Mouse (Mus musculus): Measurements from ENCODE around the gene Msi2. TPM values are rescaled to one million over a fixed set of nuclear protein-coding genes. Genes with fewer than 3 reads are reported as not detected.
A peak's percentile ranks its signal among the peaks of the same experiment; 100 is the strongest.

Msi2 gene
- polyA plus RNA-seq, 1 experiment from 2014 or later = 13.1 TPM

GRCm38 (mm10) chr11:88689831-88690459 lies 28.4 kb downstream of the Msi2 start:
- peaks cover 70% of the 10 kb centered on the region for H3K4me1 ChIP-seq
- no peaks in the 10 kb centered on the region for H3K27me3 ChIP-seq
- no peak overlapping the region for H3K27ac ChIP-seq
- H3K4me3 ChIP-seq = no peak overlapping the region
- H3K9ac ChIP-seq = no peak overlapping the region
- H3K4me2 ChIP-seq = no peak overlapping the region
- 0 out of 2 replicates have a peak, but pooled peaks cover 4% of the 10 kb centered on the region for H3K36me3 ChIP-seq
- H3K9me3 ChIP-seq = no peaks in the 10 kb centered on the region
- WGBS = 31% methylated on average over 14 of the region's 14 CpGs
- ATAC-seq (ENCODE audit: insufficient number of reproducible peaks, low FRiP score, low TSS enrichment, low read depth) = no peak

- H3K27ac ChIP-seq = no peak overlapping the region
- ATAC-seq (ENCODE audit: insufficient number of reproducible peaks, low FRiP score, low TSS enrichment, low read depth) = no peak
- no peak overlapping the region for H3K9ac ChIP-seq
- H3K4me2 ChIP-seq = no peak overlapping the region
- H3K4me3 ChIP-seq = no peak overlapping the region
- 94% methylated on average over 8 of the region's 8 CpGs for WGBS
- no peaks in the 10 kb centered on the region for H3K9me3 ChIP-seq
- 0 out of 2 replicates have a peak, but pooled peaks cover 6% of the 10 kb centered on the region for H3K36me3 ChIP-seq
- H3K27me3 ChIP-seq = no peaks in the 10 kb centered on the region
- H3K4me1 ChIP-seq = peaks cover 57% of the 10 kb centered on the region
These were observed 29.7 kb downstream of the Msi2 start for GRCm38 (mm10) chr11:88688644-88689043.

GRCm38 (mm10) chr11:88687711-88688110 lies 30.6 kb downstream of the Msi2 start:
- no peaks in the 10 kb centered on the region for H3K27me3 ChIP-seq
- ATAC-seq (ENCODE audit: insufficient number of reproducible peaks, low FRiP score, low TSS enrichment, low read depth) = no peak
- WGBS = 81% methylated on average over 12 of the region's 12 CpGs
- no peaks in the 10 kb centered on the region for H3K9me3 ChIP-seq
- 0 out of 2 replicates have a peak overlapping the region, but pooled peaks have one; percentile 17 for H3K27ac ChIP-seq
- H3K4me3 ChIP-seq = no peak overlapping the region
- H3K4me2 ChIP-seq = no peak overlapping the region
- H3K36me3 ChIP-seq = 0 out of 2 replicates have a peak, but pooled peaks cover 6% of the 10 kb centered on the region
- no peak overlapping the region for H3K9ac ChIP-seq
- peaks cover 60% of the 10 kb centered on the region for H3K4me1 ChIP-seq

- peaks cover 62% of the 10 kb centered on the region for H3K4me1 ChIP-seq
- 20% methylated on average over 5 of the region's 5 CpGs for WGBS
These were observed 31.3 kb downstream of the Msi2 start for GRCm38 (mm10) chr11:88687010-88687409.

GRCm38 (mm10) chr11:88686061-88686460 lies 32.3 kb downstream of the Msi2 start:
- no peak overlapping the region for H3K9ac ChIP-seq
- no peaks in the 10 kb centered on the region for H3K9me3 ChIP-seq
- WGBS = 55% methylated on average over 7 of the region's 7 CpGs
- 0 out of 2 replicates have a peak, but pooled peaks cover 6% of the 10 kb centered on the region for H3K36me3 ChIP-seq
- no peak for ATAC-seq (ENCODE audit: insufficient number of reproducible peaks, low FRiP score, low TSS enrichment, low read depth)
- H3K27ac ChIP-seq = peak overlapping the region; percentile 38
- H3K4me3 ChIP-seq = no peak overlapping the region
- H3K4me1 ChIP-seq = peaks cover 52% of the 10 kb centered on the region
- no peak overlapping the region for H3K4me2 ChIP-seq
- no peaks in the 10 kb centered on the region for H3K27me3 ChIP-seq

More at GRCm38 (mm10) chr11:88687010-88687409, 31.3 kb downstream of the Msi2 start:
- Histone ChIP-seq H3K4me2 (no peak overlapping the region), H3K9me3 (no peaks in the 10 kb centered on the region), H3K27ac (0 out of 2 replicates have a peak overlapping the region, but pooled peaks have one; percentile 67), H3K27me3 (no peaks in the 10 kb centered on the region), H3K36me3 (0 out of 2 replicates have a peak, but pooled peaks cover 6% of the 10 kb centered on the region), H3K4me3 (no peak overlapping the region), H3K9ac (no peak overlapping the region)
- ATAC-seq (ENCODE audit: insufficient number of reproducible peaks, low FRiP score, low TSS enrichment, low read depth) = no peak

GRCm38 (mm10) chr11:88683026-88683770 lies 35.1 kb downstream of the Msi2 start:
- Histone ChIP-seq H3K27ac (no peak overlapping the region), H3K4me1 (peaks cover 34% of the 10 kb centered on the region), H3K4me2 (no peak overlapping the region), H3K27me3 (no peaks in the 10 kb centered on the region), H3K9me3 (no peaks in the 10 kb centered on the region), H3K9ac (no peak overlapping the region), H3K4me3 (no peak overlapping the region), H3K36me3 (peaks cover 3% of the 10 kb centered on the region; the same call in 1 of the 2 replicates)
- 68% methylated on average over 14 of the region's 14 CpGs for whole genome bisulfite sequencing
- no peak for ATAC-seq (ENCODE audit: insufficient number of reproducible peaks, low FRiP score, low TSS enrichment, low read depth)

- Histone ChIP-seq H3K27me3 (no peaks in the 10 kb centered on the region), H3K9me3 (no peaks in the 10 kb centered on the region), H3K27ac (0 out of 2 replicates have a peak overlapping the region, but pooled peaks have one; percentile 7), H3K4me1 (peaks cover 21% of the 10 kb centered on the region), H3K36me3 (peaks cover 23% of the 10 kb centered on the region; the same call in 1 of the 2 replicates), H3K4me2 (no peak overlapping the region), H3K9ac (no peak overlapping the region), H3K4me3 (no peak overlapping the region)
- ATAC-seq (ENCODE audit: insufficient number of reproducible peaks, low FRiP score, low TSS enrichment, low read depth) = no peak
- 64% methylated on average over 7 of the region's 7 CpGs for WGBS
These were observed 41.0 kb downstream of the Msi2 start for GRCm38 (mm10) chr11:88677350-88677749.

- no peak for ATAC-seq (ENCODE audit: insufficient number of reproducible peaks, low FRiP score, low TSS enrichment, low read depth)
- Histone ChIP-seq H3K27me3 (no peaks in the 10 kb centered on the region), H3K4me1 (peaks cover 18% of the 10 kb centered on the region; the same call in 1 of the 2 replicates), H3K4me2 (no peak overlapping the region), H3K4me3 (no peak overlapping the region), H3K9me3 (no peaks in the 10 kb centered on the region), H3K9ac (no peak overlapping the region), H3K27ac (no peak overlapping the region; the same call in 1 of the 2 replicates), H3K36me3 (peaks cover 25% of the 10 kb centered on the region; the same call in 1 of the 2 replicates)
- WGBS = 63% methylated on average over 2 of the region's 2 CpGs
These were observed 41.7 kb downstream of the Msi2 start for GRCm38 (mm10) chr11:88676597-88676996.

GRCm38 (mm10) chr11:88675526-88676353 lies 42.6 kb downstream of the Msi2 start:
- H3K9ac ChIP-seq = no peak overlapping the region
- H3K36me3 ChIP-seq = peaks cover 30% of the 10 kb centered on the region; the same call in 1 of the 2 replicates
- no peak overlapping the region for H3K4me2 ChIP-seq
- H3K9me3 ChIP-seq = no peaks in the 10 kb centered on the region
- H3K4me1 ChIP-seq = peaks cover 18% of the 10 kb centered on the region; the same call in 1 of the 2 replicates
- no peak overlapping the region for H3K4me3 ChIP-seq
- no peak for ATAC-seq (ENCODE audit: insufficient number of reproducible peaks, low FRiP score, low TSS enrichment, low read depth)
- H3K27ac ChIP-seq = no peak overlapping the region
- no peaks in the 10 kb centered on the region for H3K27me3 ChIP-seq
- 77% methylated on average over 18 of the region's 18 CpGs for WGBS

- Histone ChIP-seq H3K9ac (no peak overlapping the region), H3K4me1 (peaks cover 18% of the 10 kb centered on the region; the same call in 1 of the 2 replicates), H3K27me3 (no peaks in the 10 kb centered on the region), H3K27ac (no peak overlapping the region), H3K4me3 (no peak overlapping the region), H3K36me3 (peaks cover 39% of the 10 kb centered on the region; the same call in 1 of the 2 replicates), H3K4me2 (no peak overlapping the region), H3K9me3 (no peaks in the 10 kb centered on the region)
- ATAC-seq (ENCODE audit: insufficient number of reproducible peaks, low FRiP score, low TSS enrichment, low read depth) = no peak
- WGBS = 87% methylated on average over 9 of the region's 9 CpGs
These were observed 44.2 kb downstream of the Msi2 start for GRCm38 (mm10) chr11:88674075-88674474.

- 81% methylated on average over 5 of the region's 5 CpGs for WGBS
These were observed 47.4 kb downstream of the Msi2 start for GRCm38 (mm10) chr11:88670925-88671324.

More at GRCm38 (mm10) chr11:88670925-88671324, 47.4 kb downstream of the Msi2 start:
- H3K4me2 ChIP-seq = no peak overlapping the region
- peaks cover 46% of the 10 kb centered on the region for H3K36me3 ChIP-seq
- no peak for ATAC-seq (ENCODE audit: insufficient number of reproducible peaks, low FRiP score, low TSS enrichment, low read depth)
- H3K4me3 ChIP-seq = no peak overlapping the region
- 0 out of 2 replicates have a peak, but pooled peaks cover under 1% of the 10 kb centered on the region for H3K4me1 ChIP-seq
- H3K27me3 ChIP-seq = no peaks in the 10 kb centered on the region
- H3K9me3 ChIP-seq = no peaks in the 10 kb centered on the region
- no peak overlapping the region for H3K9ac ChIP-seq
- no peak overlapping the region for H3K27ac ChIP-seq
